Mouse (Mus musculus) neural tube, embryonic 13.5 days (tissue): ENCODE measurements around the gene Cbx5. TPM values are rescaled to one million over a fixed set of nuclear protein-coding genes. Genes with fewer than 3 reads are reported as not detected.

Experiments
- ATAC-seq: fragments of 200-750 bp; cut with Nextera tagmentation; 2 replicates; pipeline ENCODE4 v1.8.0; 2017; ENCODE audit warnings: low read depth, mild to moderate bottlenecking, moderate TSS enrichment, moderate library complexity
- H3K27ac ChIP-seq: fragments of 300-500 bp; sonication (generic); replicated peaks from 2 replicates; pipeline ENCODE4 v1.5.1; 2015; ENCODE audit warnings: moderate library complexity, mild to moderate bottlenecking, inconsistent platforms
- H3K27me3 ChIP-seq: fragments of 300-500 bp; sonication (generic); 2 replicates; pipeline ENCODE4 v1.6.1; 2015; ENCODE audit warnings: mild to moderate bottlenecking, inconsistent platforms
- H3K36me3 ChIP-seq: fragments of 300-500 bp; sonication (generic); 2 replicates; pipeline ENCODE4 v1.6.1; 2015; ENCODE audit warnings: mild to moderate bottlenecking, inconsistent platforms
- H3K4me1 ChIP-seq: fragments of 300-500 bp; sonication (generic); replicated peaks from 2 replicates; pipeline ENCODE4 v1.6.1; 2015; ENCODE audit warnings: inconsistent platforms
- H3K4me2 ChIP-seq: fragments of 300-500 bp; sonication (generic); 2 replicates; pipeline ENCODE4 v1.6.1; 2015; ENCODE audit warnings: inconsistent platforms, mild to moderate bottlenecking, moderate library complexity
- H3K4me3 ChIP-seq: fragments of 300-500 bp; sonication (generic); 2 replicates; pipeline ENCODE4 v1.5.1; 2015; ENCODE audit warnings: mild to moderate bottlenecking, inconsistent platforms
- H3K9ac ChIP-seq: fragments of 300-500 bp; sonication (generic); 2 replicates; pipeline ENCODE4 v1.6.1; 2015; ENCODE audit warnings: moderate library complexity, mild to moderate bottlenecking, inconsistent platforms
- H3K9me3 ChIP-seq: fragments of 300-500 bp; sonication (generic); 2 replicates; pipeline ENCODE4 v1.6.1; 2016; ENCODE audit warnings: inconsistent platforms
- WGBS: fragments of 180-500 bp; shearing (Covaris S2); methylation state at CpG from one replicate; pipeline ENCODE4 v1.1.7; 2015; 5-methylcytosine and 5-hydroxymethylcytosine counted together
- polyA plus RNA-seq: library from polyadenylated mRNA; unstranded; fragments of >200 nt; fragmentation: Nextera tagmentation; extraction: Ambion mirVana; gene quantifications from 2 replicates; pipeline ENCODE4 v1.2.1, GENCODE M21; 2015

The Cbx5 gene
- polyA plus RNA-seq, 1 experiment from 2014 or later = 104 TPM

GRCm38 (mm10) chr15:103228904-103229303 is 10.7 kb downstream of the Cbx5 start:
- no peaks in the 10 kb centered on the region for H3K27me3 ChIP-seq
- no peak overlapping the region for H3K27ac ChIP-seq
- no peaks in the 10 kb centered on the region for H3K9me3 ChIP-seq
- no peak overlapping the region for H3K9ac ChIP-seq
- no peaks in the 10 kb centered on the region; the same call in none of the 2 replicates for H3K4me1 ChIP-seq
- H3K36me3 ChIP-seq = no peaks in the 10 kb centered on the region
- H3K4me2 ChIP-seq = no peak overlapping the region
- no peak for ATAC-seq
- H3K4me3 ChIP-seq = no peak overlapping the region
- WGBS = 86% methylated on average over 2 of the region's 2 CpGs

- WGBS = 80% methylated on average over 2 of the region's 2 CpGs
- ATAC-seq = no peak
- Histone ChIP-seq H3K36me3 (no peaks in the 10 kb centered on the region), H3K27ac (no peak overlapping the region), H3K27me3 (no peaks in the 10 kb centered on the region), H3K4me3 (no peak overlapping the region), H3K9ac (no peak overlapping the region), H3K9me3 (no peaks in the 10 kb centered on the region), H3K4me1 (no peaks in the 10 kb centered on the region; the same call in none of the 2 replicates), H3K4me2 (no peak overlapping the region)
Measured at GRCm38 (mm10) chr15:103227572-103227971, 12.0 kb downstream of the Cbx5 start.

- no peaks in the 10 kb centered on the region for H3K36me3 ChIP-seq
- no peaks in the 10 kb centered on the region for H3K9me3 ChIP-seq
- ATAC-seq = no peak
- no peak overlapping the region for H3K4me2 ChIP-seq
- no peaks in the 10 kb centered on the region; the same call in 1 of the 2 replicates for H3K4me1 ChIP-seq
- H3K27ac ChIP-seq = no peak overlapping the region
- no peaks in the 10 kb centered on the region for H3K27me3 ChIP-seq
- H3K4me3 ChIP-seq = no peak overlapping the region
- no peak overlapping the region for H3K9ac ChIP-seq
- WGBS = 79% methylated on average over 3 of the region's 3 CpGs
Measured at GRCm38 (mm10) chr15:103227022-103227421, 12.6 kb downstream of the Cbx5 start.

GRCm38 (mm10) chr15:103224161-103224560 is 15.5 kb downstream of the Cbx5 start:
- H3K27ac ChIP-seq = no peak overlapping the region
- no peak overlapping the region for H3K9ac ChIP-seq
- no peak overlapping the region for H3K4me3 ChIP-seq
- no peak for ATAC-seq
- no peak overlapping the region for H3K4me2 ChIP-seq
- no peaks in the 10 kb centered on the region for H3K27me3 ChIP-seq
- H3K4me1 ChIP-seq = peaks cover 16% of the 10 kb centered on the region
- 86% methylated on average over 2 of the region's 2 CpGs for WGBS
- H3K9me3 ChIP-seq = no peaks in the 10 kb centered on the region
- H3K36me3 ChIP-seq = no peaks in the 10 kb centered on the region

- WGBS = 100% methylated on average over 1 of the region's 1 CpGs
- Histone ChIP-seq H3K27me3 (no peaks in the 10 kb centered on the region), H3K9me3 (no peaks in the 10 kb centered on the region), H3K9ac (0 out of 2 replicates have a peak overlapping the region, but pooled peaks have one; percentile 12), H3K36me3 (no peaks in the 10 kb centered on the region), H3K4me2 (peak overlapping the region; percentile 5; the same call in 1 of the 2 replicates), H3K27ac (peak overlapping the region; percentile 67), H3K4me3 (no peak overlapping the region), H3K4me1 (peaks cover 21% of the 10 kb centered on the region)
- ATAC-seq = no peak
Measured at GRCm38 (mm10) chr15:103221386-103221785, 18.2 kb downstream of the Cbx5 start.

- Histone ChIP-seq H3K4me1 (peaks cover 26% of the 10 kb centered on the region), H3K9me3 (no peaks in the 10 kb centered on the region), H3K9ac (0 out of 2 replicates have a peak overlapping the region, but pooled peaks have one; percentile 12), H3K4me3 (no peak overlapping the region), H3K27me3 (no peaks in the 10 kb centered on the region), H3K36me3 (no peaks in the 10 kb centered on the region), H3K27ac (peak overlapping the region; percentile 67), H3K4me2 (peak overlapping the region; percentile 5; the same call in 1 of the 2 replicates)
- 28% methylated on average over 3 of the region's 3 CpGs for WGBS
- 0 out of 2 replicates have a peak, but pooled peaks have one; percentile 17 for ATAC-seq
Measured at GRCm38 (mm10) chr15:103220785-103221184, 18.8 kb downstream of the Cbx5 start.

- ATAC-seq = no peak
- Histone ChIP-seq H3K4me2 (peak overlapping the region; percentile 61), H3K4me1 (peaks cover 52% of the 10 kb centered on the region), H3K9me3 (no peaks in the 10 kb centered on the region), H3K36me3 (peaks cover 19% of the 10 kb centered on the region), H3K27me3 (no peaks in the 10 kb centered on the region), H3K4me3 (no peak overlapping the region), H3K27ac (peak overlapping the region; percentile 85), H3K9ac (peak overlapping the region; percentile 32; the same call in 1 of the 2 replicates)
- 34% methylated on average over 2 of the region's 2 CpGs for WGBS
Measured at GRCm38 (mm10) chr15:103216052-103216451, 23.6 kb downstream of the Cbx5 start.

- no peaks in the 10 kb centered on the region for H3K27me3 ChIP-seq
- peaks cover 44% of the 10 kb centered on the region for H3K4me1 ChIP-seq
- H3K27ac ChIP-seq = peak overlapping the region; percentile 85
- peaks cover 27% of the 10 kb centered on the region for H3K36me3 ChIP-seq
- ATAC-seq = peak; percentile 96
- whole genome bisulfite sequencing = 0% methylated on average over 15 of the region's 15 CpGs
- H3K9me3 ChIP-seq = no peaks in the 10 kb centered on the region
- peak overlapping the region; percentile 59 for H3K9ac ChIP-seq
- peak overlapping the region; percentile 61 for H3K4me2 ChIP-seq
- peak overlapping the region; percentile 38 for H3K4me3 ChIP-seq
Measured at GRCm38 (mm10) chr15:103214971-103215907, 24.4 kb downstream of the Cbx5 start.

GRCm38 (mm10) chr15:103214149-103214548 is 25.5 kb downstream of the Cbx5 start:
- peak overlapping the region; percentile 61 for H3K4me2 ChIP-seq
- H3K27ac ChIP-seq = peak overlapping the region; percentile 76

GRCm38 (mm10) chr15:103205156-103205555 is 34.5 kb downstream of the Cbx5 start:
- peaks cover 14% of the 10 kb centered on the region for H3K4me1 ChIP-seq
- no peaks in the 10 kb centered on the region for H3K9me3 ChIP-seq
- no peak overlapping the region for H3K4me3 ChIP-seq
- peaks cover 62% of the 10 kb centered on the region for H3K36me3 ChIP-seq
- 66% methylated on average over 2 of the region's 2 CpGs for WGBS
- ATAC-seq = no peak
- no peak overlapping the region for H3K4me2 ChIP-seq
- no peak overlapping the region for H3K9ac ChIP-seq
- H3K27me3 ChIP-seq = no peaks in the 10 kb centered on the region
- no peak overlapping the region for H3K27ac ChIP-seq

More at GRCm38 (mm10) chr15:103214149-103214548, 25.5 kb downstream of the Cbx5 start:
- WGBS = 19% methylated on average over 2 of the region's 2 CpGs
- peak; percentile 17; the same call in 1 of the 2 replicates for ATAC-seq
- Histone ChIP-seq H3K9me3 (no peaks in the 10 kb centered on the region), H3K9ac (peak overlapping the region; percentile 32; the same call in 1 of the 2 replicates), H3K36me3 (peaks cover 38% of the 10 kb centered on the region), H3K27me3 (no peaks in the 10 kb centered on the region), H3K4me1 (peaks cover 44% of the 10 kb centered on the region), H3K4me3 (peak overlapping the region; percentile 27)

- H3K9ac ChIP-seq = 0 out of 2 replicates have a peak overlapping the region, but pooled peaks have one; percentile 0
- peaks cover 60% of the 10 kb centered on the region for H3K36me3 ChIP-seq
- no peaks in the 10 kb centered on the region for H3K9me3 ChIP-seq
- H3K27me3 ChIP-seq = no peaks in the 10 kb centered on the region
- peak overlapping the region; percentile 64 for H3K27ac ChIP-seq
- H3K4me2 ChIP-seq = no peak overlapping the region
- no peak overlapping the region for H3K4me3 ChIP-seq
- no peak for ATAC-seq
- WGBS = 56% methylated on average over 6 of the region's 6 CpGs
- peaks cover 14% of the 10 kb centered on the region for H3K4me1 ChIP-seq
Measured at GRCm38 (mm10) chr15:103202088-103202793, 37.4 kb downstream of the Cbx5 start.

GRCm38 (mm10) chr15:103197785-103198184 is 41.8 kb downstream of the Cbx5 start:
- Histone ChIP-seq H3K9me3 (no peaks in the 10 kb centered on the region), H3K4me3 (no peak overlapping the region), H3K4me2 (no peak overlapping the region), H3K27ac (no peak overlapping the region), H3K4me1 (peaks cover 11% of the 10 kb centered on the region), H3K9ac (0 out of 2 replicates have a peak overlapping the region, but pooled peaks have one; percentile 5), H3K27me3 (no peaks in the 10 kb centered on the region), H3K36me3 (peaks cover 64% of the 10 kb centered on the region)
- 80% methylated on average over 4 of the region's 4 CpGs for WGBS
- ATAC-seq = no peak
